Comparison of ENCODE assay signal across 11 mouse cellular contexts in genomic region chr19:28380691-28381262, GRCm38 (mm10).
A peak's percentile ranks its signal among the peaks of the same experiment; 100 is the strongest.
DNase-seq lines count a peak whose midpoint lies in the region; ATAC-seq and TF ChIP-seq lines count a peak whose summit lies in the region.
"Had no signal": no experiment of that assay in that cellular context is flagged by ENCODE, and none has a peak within 500 bp of the region (broad histone marks: within the 10 kb centered on the region; RNA-seq: fewer than 3 reads in every experiment).

No protein-coding gene starts in this region.

- no peaks in the 10 kb centered on the region for H3K36me3 ChIP-seq in kidney, adult 2 months (ENCODE audit: control insufficient read depth, insufficient read depth, low read length)
- H3K36me3 ChIP-seq in hindbrain, embryonic 16.5 days (ENCODE audit: control insufficient read depth, insufficient read depth, low read length): no peaks in the 10 kb centered on the region
- H3K36me3 ChIP-seq: embryonic facial prominence, embryonic 15.5 days; G1E had no signal

- H3K4me1 ChIP-seq in kidney, adult 2 months (ENCODE audit: control insufficient read depth, insufficient read depth, low read length): peaks cover 32% of the 10 kb centered on the region
- H3K4me1 ChIP-seq in hindbrain, embryonic 16.5 days (ENCODE audit: control insufficient read depth, insufficient read depth, low read depth, low read length): peaks cover 9% of the 10 kb centered on the region; the same call in 1 of the 2 replicates

- H3K27me3 ChIP-seq in kidney, adult 2 months (replicated peaks; ENCODE audit: control insufficient read depth, insufficient read depth, low read length): no peaks in the 10 kb centered on the region
- H3K27me3 ChIP-seq in hindbrain, embryonic 16.5 days (replicated peaks; ENCODE audit: control insufficient read depth, insufficient read depth, low read length): no peaks in the 10 kb centered on the region
- H3K27me3 ChIP-seq: embryonic facial prominence, embryonic 15.5 days had no signal

- TF ChIP-seq CTCF in kidney, adult 2 months (conservative IDR thresholded peaks at IDR 0.05; ENCODE audit: insufficient read depth, insufficient read length, low read depth, low read length): no peak

- H3K9me3 ChIP-seq in hindbrain, embryonic 16.5 days (ENCODE audit: control insufficient read depth, low read length): no peaks in the 10 kb centered on the region
- H3K9me3 ChIP-seq: embryonic facial prominence, embryonic 15.5 days; G1E had no signal

- TF ChIP-seq POLR2A in kidney, adult 2 months (IDR thresholded peaks at IDR 0.05; ENCODE audit: low read depth, low read length): no peak

- H3K9ac ChIP-seq in hindbrain, embryonic 16.5 days (ENCODE audit: low read depth, low read length): no peak overlapping the region
- H3K9ac ChIP-seq: embryonic facial prominence, embryonic 15.5 days had no signal

- H3K4me3 ChIP-seq in kidney, adult 2 months (ENCODE audit: insufficient read depth, low read depth, low read length): no peak overlapping the region
- H3K4me3 ChIP-seq in hindbrain, embryonic 16.5 days (ENCODE audit: low read length): no peak overlapping the region
- H3K4me3 ChIP-seq: embryonic facial prominence, embryonic 15.5 days had no signal

- DNase-seq in adrenal gland, adult 2 months: peak; percentile 9
- no peak for DNase-seq in adrenal gland, postnatal 25 days
- DNase-seq in kidney, adult 2 months: no peak
- DNase-seq in kidney, adult 11 months: no peak
- peak; percentile 19 for DNase-seq in embryo, embryonic 10.5 days (ENCODE audit: low spot score)
- no peak for DNase-seq in urinary bladder, postnatal 25 days (ENCODE audit: low spot score)
- DNase-seq in MN1 (ENCODE audit: low spot score): no peak
- DNase-seq: thymus, postnatal 4 days had no signal

- no peak overlapping the region for H3K4me2 ChIP-seq in hindbrain, embryonic 16.5 days (ENCODE audit: low read length)
- H3K4me2 ChIP-seq: embryonic facial prominence, embryonic 15.5 days had no signal

- ATAC-seq in hindbrain, embryonic 16.5 days: peak; percentile 35

- 0 out of 2 replicates have a peak overlapping the region, but pooled peaks have one; percentile 39 for H3K27ac ChIP-seq in kidney, adult 2 months (ENCODE audit: insufficient read depth, low read depth, low read length)
- H3K27ac ChIP-seq in hindbrain, embryonic 16.5 days (ENCODE audit: low read depth, low read length): no peak overlapping the region

- 74% methylated on average over 9 of the region's 9 CpGs for WGBS in kidney, adult 2 months
- 49% methylated on average over 9 of the region's 9 CpGs for WGBS in hindbrain, embryonic 16.5 days

Comparison
In these comparisons a context has a peak if more than half of its experiments do, and no peak if none do; other contexts are left out.
1. DNase-seq: peak in adrenal gland, adult 2 months (single experiment) and embryo, embryonic 10.5 days (single experiment); none in adrenal gland, postnatal 25 days (single experiment), kidney, adult 2 months (single experiment), kidney, adult 11 months (single experiment), urinary bladder, postnatal 25 days (single experiment) and MN1 (single experiment).